ENCODE assay signal across 35 mouse cellular contexts in the genomic region with DNA sequence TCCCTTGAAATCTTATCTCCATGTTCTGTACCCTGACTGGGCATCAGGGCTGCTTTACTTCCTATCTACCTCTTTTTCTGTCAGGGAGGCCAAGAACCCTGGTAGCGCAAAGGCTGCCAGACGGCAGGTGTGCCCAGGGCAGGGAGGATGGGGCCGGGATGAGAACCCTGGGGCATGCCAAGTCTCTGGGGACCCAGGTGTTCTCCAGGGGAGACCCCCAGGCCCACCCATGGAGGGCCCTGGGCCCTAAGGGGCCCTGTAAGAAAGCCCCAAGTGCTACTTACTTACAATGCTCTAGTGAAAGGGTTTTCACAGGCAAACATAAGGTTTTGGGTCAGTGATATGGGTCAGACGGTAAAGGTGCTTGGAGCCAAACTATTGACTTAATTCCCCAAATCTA. TPM values are rescaled to one million over a fixed set of nuclear protein-coding genes. Genes with fewer than 3 reads are reported as not detected.
"Had no signal": no experiment of that assay in that cellular context is flagged by ENCODE, and none has a peak within 500 bp of the region (broad histone marks: within the 10 kb centered on the region; RNA-seq: fewer than 3 reads in every experiment).

No protein-coding gene starts in this region.

- DNase-seq: cerebellum, adult 8-10 months; cerebellum, adult 9-10 months; cerebellum, adult 9-11 months; cerebellum, postnatal 10 days; cerebellum, postnatal 14 days; cerebellum, postnatal 25 days; cerebellum, postnatal 36 days; embryo, embryonic 11 days; forebrain, postnatal 0 days; gastrocnemius, adult 2 months; gastrocnemius, postnatal 10 days; gastrocnemius, postnatal 14 days; gastrocnemius, postnatal 25 days; gastrocnemius, postnatal 36 days; heart, adult 2 months had no signal

- H3K36me3 ChIP-seq: embryonic facial prominence, embryonic 10.5 days; embryonic facial prominence, embryonic 12.5 days; embryonic facial prominence, embryonic 13.5 days; embryonic facial prominence, embryonic 15.5 days; forebrain, embryonic 10.5 days; forebrain, embryonic 12.5 days; forebrain, embryonic 15.5 days had no signal

- H3K4me3 ChIP-seq: embryonic facial prominence, embryonic 10.5 days; embryonic facial prominence, embryonic 12.5 days; embryonic facial prominence, embryonic 13.5 days; embryonic facial prominence, embryonic 15.5 days; erythroblast, embryonic 14.5 days; forebrain, embryonic 10.5 days; forebrain, embryonic 12.5 days; forebrain, embryonic 13.5 days; forebrain, embryonic 15.5 days; gastrocnemius, adult 2 months; heart, adult 2 months had no signal

- H3K4me2 ChIP-seq: embryonic facial prominence, embryonic 12.5 days; embryonic facial prominence, embryonic 13.5 days; embryonic facial prominence, embryonic 15.5 days; forebrain, embryonic 12.5 days; forebrain, embryonic 13.5 days; forebrain, embryonic 15.5 days had no signal

- H3K9ac ChIP-seq: embryonic facial prominence, embryonic 12.5 days; embryonic facial prominence, embryonic 13.5 days; embryonic facial prominence, embryonic 15.5 days; forebrain, embryonic 12.5 days; forebrain, embryonic 13.5 days; forebrain, embryonic 15.5 days; forebrain, postnatal 0 days had no signal

- ATAC-seq: forebrain, embryonic 13.5 days; forebrain, embryonic 14.5 days; forebrain, embryonic 15.5 days; forebrain, embryonic 16.5 days; forebrain, postnatal 0 days had no signal

- H3K27ac ChIP-seq: embryonic facial prominence, embryonic 10.5 days; embryonic facial prominence, embryonic 12.5 days; embryonic facial prominence, embryonic 13.5 days; embryonic facial prominence, embryonic 15.5 days; forebrain, embryonic 10.5 days; forebrain, embryonic 12.5 days; forebrain, embryonic 13.5 days; forebrain, embryonic 15.5 days; gastrocnemius, adult 2 months; heart, adult 2 months had no signal

- H3K9me3 ChIP-seq: embryonic facial prominence, embryonic 10.5 days; embryonic facial prominence, embryonic 12.5 days; embryonic facial prominence, embryonic 13.5 days; embryonic facial prominence, embryonic 15.5 days; forebrain, embryonic 10.5 days; forebrain, embryonic 12.5 days; forebrain, embryonic 13.5 days; forebrain, embryonic 15.5 days had no signal

- H3K27me3 ChIP-seq: embryonic facial prominence, embryonic 12.5 days; embryonic facial prominence, embryonic 13.5 days; embryonic facial prominence, embryonic 15.5 days; forebrain, embryonic 12.5 days; forebrain, embryonic 13.5 days; forebrain, embryonic 15.5 days had no signal

- H3K4me1 ChIP-seq: embryonic facial prominence, embryonic 10.5 days; embryonic facial prominence, embryonic 12.5 days; embryonic facial prominence, embryonic 13.5 days; embryonic facial prominence, embryonic 15.5 days; forebrain, embryonic 10.5 days; forebrain, embryonic 12.5 days; forebrain, embryonic 13.5 days; forebrain, embryonic 15.5 days had no signal

RNA-seq across cellular contexts. Expression of gene Ccl22, which starts 3.7 kb away (rescaled TPM):
- total RNA-seq: common myeloid progenitor, adult 5-6 weeks; forebrain, postnatal 0 days; gastrocnemius, adult 18-20 months; gastrocnemius, adult 2 months; gastrocnemius, adult 8-10 months; gastrocnemius, postnatal 10 days; gastrocnemius, postnatal 14 days; gastrocnemius, postnatal 25 days; gastrocnemius, postnatal 36 days; gastrocnemius, postnatal 4 days; granulocyte monocyte progenitor cell, adult 5-6 weeks; heart, adult 2 months; heart, adult 8-10 months had no signal
- polyA plus RNA-seq: embryonic facial prominence, embryonic 10.5 days; embryonic facial prominence, embryonic 11.5 days; embryonic facial prominence, embryonic 12.5 days; embryonic facial prominence, embryonic 13.5 days; embryonic facial prominence, embryonic 14.5 days; embryonic facial prominence, embryonic 15.5 days; forebrain, embryonic 10.5 days; forebrain, embryonic 11.5 days; forebrain, embryonic 12.5 days; forebrain, embryonic 13.5 days; forebrain, embryonic 14.5 days; forebrain, embryonic 15.5 days; forebrain, embryonic 16.5 days had no signal

RNA-seq across cellular contexts. Expression of gene Cx3cl1, which starts 30.1 kb away (rescaled TPM):
- total RNA-seq: common myeloid progenitor, adult 5-6 weeks had no signal

RNA-seq across cellular contexts. Expression of gene Pllp, which starts 45.6 kb away (rescaled TPM):
- total RNA-seq: common myeloid progenitor, adult 5-6 weeks; granulocyte monocyte progenitor cell, adult 5-6 weeks had no signal
- polyA plus RNA-seq: erythroblast, embryonic 14.5 days had no signal
